Mouse (Mus musculus): Measurements from ENCODE around the gene Nol3. TPM values are rescaled to one million over a fixed set of nuclear protein-coding genes. Genes with fewer than 3 reads are reported as not detected.
A peak's percentile ranks its signal among the peaks of the same experiment; 100 is the strongest.

Gene Nol3
- polyA plus RNA-seq, 1 experiment: 71.2 TPM

GRCm38 (mm10) chr8:105325641-105326093 lies 49.7 kb downstream of the Nol3 start:
- H3K4me1 ChIP-seq (ENCODE audit: control insufficient read depth, insufficient read depth, insufficient read length, low read length): peaks cover 7% of the 10 kb centered on the region; the same call in 1 of the 2 replicates
- peak overlapping the region; percentile 74 for H3K27ac ChIP-seq (replicated peaks; ENCODE audit: low read depth, low read length)
- H3K4me3 ChIP-seq (ENCODE audit: insufficient read depth, low read depth, low read length): peak overlapping the region; percentile 77

- Histone ChIP-seq H3K4me1 (ENCODE audit: control insufficient read depth, insufficient read depth, insufficient read length, low read length) (peaks cover 7% of the 10 kb centered on the region; the same call in 1 of the 2 replicates), H3K4me3 (ENCODE audit: insufficient read depth, low read depth, low read length) (peak within 1 kb of the TSS; percentile 77), H3K27ac (replicated peaks; ENCODE audit: low read depth, low read length) (peak within 1 kb of the TSS; percentile 75)
Observed at GRCm38 (mm10) chr8:105326141-105326672, 50.3 kb downstream of the Nol3 start, which contains the start of the genes Lrrc29 and Tmem208. Gene Lrrc29 (minus strand): TSS chr8:105326278. Gene Tmem208 (plus strand): TSS chr8:105326354.

- H3K4me3 ChIP-seq (ENCODE audit: insufficient read depth, low read depth, low read length): peak overlapping the region; percentile 76
- H3K4me1 ChIP-seq (ENCODE audit: control insufficient read depth, insufficient read depth, insufficient read length, low read length): peaks cover 7% of the 10 kb centered on the region; the same call in 1 of the 2 replicates
- H3K27ac ChIP-seq (replicated peaks; ENCODE audit: low read depth, low read length): no peak overlapping the region
Observed at GRCm38 (mm10) chr8:105326968-105327367, 51.0 kb downstream of the Nol3 start.

GRCm38 (mm10) chr8:105330325-105330724 lies 54.4 kb downstream of the Nol3 start:
- Histone ChIP-seq H3K4me1 (ENCODE audit: control insufficient read depth, insufficient read depth, insufficient read length, low read length) (peaks cover 6% of the 10 kb centered on the region; the same call in 1 of the 2 replicates), H3K4me3 (ENCODE audit: insufficient read depth, low read depth, low read length) (no peak overlapping the region), H3K27ac (replicated peaks; ENCODE audit: low read depth, low read length) (no peak overlapping the region)

GRCm38 (mm10) chr8:105331469-105331868 lies 55.5 kb downstream of the Nol3 start:
- no peak overlapping the region for H3K4me3 ChIP-seq (ENCODE audit: insufficient read depth, low read depth, low read length)
- H3K4me1 ChIP-seq (ENCODE audit: control insufficient read depth, insufficient read depth, insufficient read length, low read length): 0 out of 2 replicates have a peak, but pooled peaks cover 3% of the 10 kb centered on the region
- no peak overlapping the region for H3K27ac ChIP-seq (replicated peaks; ENCODE audit: low read depth, low read length)

Other genes with a start within 250 kb of the Nol3 start
- 0.91 TPM in 1 of 2 replicates, not detected in the other for gene Ces3a, start 227.5 kb upstream of the Nol3 start, polyA plus RNA-seq (2012; ENCODE audit: insufficient read depth, insufficient read length, missing spikeins)
- gene Ces3b, start 192.4 kb upstream of the Nol3 start, polyA plus RNA-seq (2012; ENCODE audit: insufficient read depth, insufficient read length, missing spikeins): not detected in 2 replicates
- not detected in 2 replicates for gene Ces4a, start 144.3 kb upstream of the Nol3 start, polyA plus RNA-seq (2012; ENCODE audit: insufficient read depth, insufficient read length, missing spikeins)
- gene Cbfb, start 105.5 kb upstream of the Nol3 start, polyA plus RNA-seq (2012; ENCODE audit: insufficient read depth, insufficient read length, missing spikeins): 14.0 and 14.7 TPM in 2 replicates
- 15.1 and 17.8 TPM in 2 replicates for gene D230025D16Rik, start 51.0 kb upstream of the Nol3 start, polyA plus RNA-seq (2012; ENCODE audit: insufficient read depth, insufficient read length, missing spikeins)
- 1.9 and 2.8 TPM in 2 replicates for gene B3gnt9, start 21.0 kb upstream of the Nol3 start, polyA plus RNA-seq (2012; ENCODE audit: insufficient read depth, insufficient read length, missing spikeins)
- 5.1 TPM in 2 replicates for gene Tradd, start 11.5 kb upstream of the Nol3 start, polyA plus RNA-seq (2012; ENCODE audit: insufficient read depth, insufficient read length, missing spikeins)
- 2.0 TPM in 2 replicates for gene Fbxl8, start 11.5 kb upstream of the Nol3 start, polyA plus RNA-seq (2012; ENCODE audit: insufficient read depth, insufficient read length, missing spikeins)
- 5.0 and 6.9 TPM in 2 replicates for gene Hsf4, start 6.3 kb upstream of the Nol3 start, polyA plus RNA-seq (2012; ENCODE audit: insufficient read depth, insufficient read length, missing spikeins)
- 0.63 and 1.4 TPM in 2 replicates for gene 4931428F04Rik, start 13.7 kb downstream of the Nol3 start, polyA plus RNA-seq (2012; ENCODE audit: insufficient read depth, insufficient read length, missing spikeins)
- gene Exoc3l, start 20.0 kb downstream of the Nol3 start, polyA plus RNA-seq (2012; ENCODE audit: insufficient read depth, insufficient read length, missing spikeins): 0.83 and 3.3 TPM in 2 replicates
- 22.5 and 27.0 TPM in 2 replicates for gene E2f4, start 21.5 kb downstream of the Nol3 start, polyA plus RNA-seq (2012; ENCODE audit: insufficient read depth, insufficient read length, missing spikeins)
- 1.1 and 4.7 TPM in 2 replicates for gene Elmo3, start 29.5 kb downstream of the Nol3 start, polyA plus RNA-seq (2012; ENCODE audit: insufficient read depth, insufficient read length, missing spikeins)
- gene Lrrc29, start 50.1 kb downstream of the Nol3 start, polyA plus RNA-seq (2012; ENCODE audit: insufficient read depth, insufficient read length, missing spikeins): 0.83 and 0.99 TPM in 2 replicates
- 60.5 and 72.6 TPM in 2 replicates for gene Tmem208, start 50.2 kb downstream of the Nol3 start, polyA plus RNA-seq (2012; ENCODE audit: insufficient read depth, insufficient read length, missing spikeins)
- 2.1 and 3.3 TPM in 2 replicates for gene Fhod1, start 71.8 kb downstream of the Nol3 start, polyA plus RNA-seq (2012; ENCODE audit: insufficient read depth, insufficient read length, missing spikeins)
- 0.24 TPM in 1 of 2 replicates, not detected in the other for gene Slc9a5, start 72.7 kb downstream of the Nol3 start, polyA plus RNA-seq (2012; ENCODE audit: insufficient read depth, insufficient read length, missing spikeins)
- not detected in 2 replicates for gene Plekhg4, start 97.1 kb downstream of the Nol3 start, polyA plus RNA-seq (2012; ENCODE audit: insufficient read depth, insufficient read length, missing spikeins)
- not detected in 2 replicates for gene Kctd19, start 137.4 kb downstream of the Nol3 start, polyA plus RNA-seq (2012; ENCODE audit: insufficient read depth, insufficient read length, missing spikeins)
- 0.88 and 1.0 TPM in 2 replicates for gene Lrrc36, start 137.4 kb downstream of the Nol3 start, polyA plus RNA-seq (2012; ENCODE audit: insufficient read depth, insufficient read length, missing spikeins)
- 29.6 and 45.2 TPM in 2 replicates for gene Tppp3, start 195.4 kb downstream of the Nol3 start, polyA plus RNA-seq (2012; ENCODE audit: insufficient read depth, insufficient read length, missing spikeins)
- 8.7 and 10.2 TPM in 2 replicates for gene Zdhhc1, start 220.8 kb downstream of the Nol3 start, polyA plus RNA-seq (2012; ENCODE audit: insufficient read depth, insufficient read length, missing spikeins)
- gene Hsd11b2, start 242.6 kb downstream of the Nol3 start, polyA plus RNA-seq (2012; ENCODE audit: insufficient read depth, insufficient read length, missing spikeins): not detected in 2 replicates

All from brown adipose tissue, adult 24 weeks (tissue).